Mouse (Mus musculus) layer of hippocampus, postnatal 14 days (tissue): ENCODE results near the gene Ak6. TPM values are rescaled to one million over a fixed set of nuclear protein-coding genes. Genes with fewer than 3 reads are reported as not detected.

Experiments used
- DNase-seq, 2 experiments: peaks; one replicate each; pipeline ENCODE4 v3.0.0; 2021 to 2022; ENCODE audit warnings: low spot score in 2 of 2, mixed read lengths in 1 of 2
- total RNA-seq, 2 experiments: library from RNA; stranded (reverse); gene quantifications; 2 replicates each; pipeline ENCODE4 v1.2.3; 2021

The Ak6 gene
- total RNA-seq, 2 experiments from 2014 or later = 91.5 to 100.0 TPM

DNA sequence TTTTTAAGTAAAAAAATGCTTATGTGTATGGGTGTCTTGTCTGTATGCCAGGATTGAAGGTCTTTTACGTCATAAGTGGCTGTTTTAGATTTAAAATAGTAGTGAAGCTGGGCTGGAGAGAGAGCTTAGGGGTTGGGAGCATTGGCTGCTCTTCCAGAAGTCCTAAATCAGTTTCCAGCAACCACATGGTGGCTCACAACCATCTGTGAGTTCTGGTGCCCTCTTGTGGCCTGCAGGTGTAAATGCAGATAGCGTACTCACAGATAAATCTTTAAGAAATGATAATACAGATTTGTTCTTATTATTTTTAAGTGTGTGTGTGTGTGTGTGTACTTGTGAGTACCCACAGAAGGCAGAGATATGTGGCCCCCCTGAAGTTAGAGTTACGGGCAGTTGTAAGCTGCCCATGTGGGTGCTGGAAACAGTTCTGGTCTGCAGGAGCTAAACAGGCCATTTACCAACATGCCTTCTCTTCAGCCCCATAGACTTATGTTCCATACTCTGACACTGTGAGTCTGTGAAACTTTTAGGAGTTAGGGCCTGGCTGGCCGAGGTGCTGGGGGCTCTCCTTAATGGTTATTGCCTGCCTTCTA is 9.2 kb downstream of the Ak6 start:
- peak; percentile 22 to 44 for DNase-seq

DNA sequence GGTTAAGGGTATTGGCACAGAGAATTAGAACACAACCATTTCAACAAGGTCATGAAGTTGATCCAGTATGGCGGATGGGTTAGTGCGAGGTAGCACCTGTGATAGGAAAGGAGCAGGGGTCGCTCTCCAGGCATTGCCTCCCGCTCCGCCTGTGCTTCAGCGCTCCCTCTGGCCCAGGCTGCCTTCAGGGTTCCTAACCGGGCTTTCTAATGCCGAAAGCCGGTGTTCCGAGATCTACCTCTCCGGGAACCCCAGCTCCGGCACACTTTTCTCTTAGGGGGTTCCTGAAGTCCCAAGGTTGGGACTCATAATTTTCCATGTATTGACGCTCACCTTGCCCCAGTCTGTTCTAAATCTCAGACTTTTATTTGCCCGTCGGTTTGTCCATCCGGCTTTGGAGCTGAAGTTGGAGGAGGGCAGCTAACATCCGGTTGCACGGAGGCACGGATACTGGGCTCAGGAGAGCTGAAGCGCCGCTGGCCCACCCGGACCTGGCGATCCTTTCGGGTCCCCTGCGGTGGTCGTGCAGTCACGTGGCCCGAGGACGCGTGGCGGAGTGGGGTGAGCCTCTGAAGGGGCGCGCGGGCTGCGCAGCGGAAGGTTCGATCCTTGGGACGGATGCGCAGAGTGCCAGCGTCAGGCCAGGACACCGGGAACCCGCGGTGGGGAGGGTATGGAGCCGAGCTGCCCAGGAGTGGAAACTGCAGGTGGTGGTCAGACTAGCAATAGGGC is 18.7 kb downstream of the Ak6 start, which contains the start of gene Ccdc125:
TSS of gene Ccdc125 (plus strand) at position 427 of the 732 bp plus-strand sequence.
- DNase-seq = no peak

GRCm38 (mm10) chr13:100670181-100670741 is 19.5 kb downstream of the Ak6 start:
- no peak for DNase-seq

- no peak for DNase-seq
Measured at GRCm38 (mm10) chr13:100675936-100676635, 25.3 kb downstream of the Ak6 start.

GRCm38 (mm10) chr13:100681615-100682014 is 30.8 kb downstream of the Ak6 start:
- no peak for DNase-seq

- DNase-seq = no peak
Measured at GRCm38 (mm10) chr13:100682837-100683236, 32.1 kb downstream of the Ak6 start.

DNA sequence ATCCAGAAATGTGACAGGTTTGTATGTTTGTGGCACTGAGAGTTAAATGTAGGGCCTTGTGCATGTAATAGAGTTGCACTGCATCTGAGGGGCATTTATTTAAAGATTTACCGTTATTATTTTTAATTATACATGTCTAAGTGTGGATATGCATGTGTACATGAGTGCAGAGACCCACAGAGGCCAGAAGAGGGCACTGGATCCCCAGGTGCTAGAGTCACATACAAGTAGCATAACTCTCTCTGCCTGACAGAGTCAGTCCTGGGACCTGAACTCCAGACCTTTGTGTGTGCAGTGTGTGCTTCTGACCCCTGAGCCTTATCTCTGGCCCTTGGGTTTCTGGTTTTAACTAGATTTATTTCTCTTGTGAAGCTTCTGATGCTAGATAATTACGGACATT is 33.6 kb downstream of the Ak6 start:
- no peak for DNase-seq

DNA sequence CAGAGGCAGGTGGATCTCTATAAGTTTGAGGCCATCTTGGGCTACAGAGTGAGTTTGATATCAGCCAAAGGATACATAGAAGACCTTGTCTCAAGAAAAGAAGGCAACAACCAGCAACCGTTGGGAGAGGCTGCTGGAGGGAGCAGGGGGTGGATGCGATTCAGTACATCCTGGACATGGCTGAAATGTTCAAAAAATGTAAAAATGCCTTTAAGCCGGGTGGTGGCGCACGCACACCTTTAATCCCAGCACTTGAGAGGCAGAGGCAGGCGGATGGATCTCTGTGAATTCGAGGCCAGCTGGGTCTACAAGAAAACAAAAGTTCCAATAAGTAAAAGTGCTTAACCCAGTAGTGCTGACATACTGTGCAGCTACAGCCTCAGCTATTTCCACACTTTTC is 36.7 kb downstream of the Ak6 start:
- no peak for DNase-seq

DNA sequence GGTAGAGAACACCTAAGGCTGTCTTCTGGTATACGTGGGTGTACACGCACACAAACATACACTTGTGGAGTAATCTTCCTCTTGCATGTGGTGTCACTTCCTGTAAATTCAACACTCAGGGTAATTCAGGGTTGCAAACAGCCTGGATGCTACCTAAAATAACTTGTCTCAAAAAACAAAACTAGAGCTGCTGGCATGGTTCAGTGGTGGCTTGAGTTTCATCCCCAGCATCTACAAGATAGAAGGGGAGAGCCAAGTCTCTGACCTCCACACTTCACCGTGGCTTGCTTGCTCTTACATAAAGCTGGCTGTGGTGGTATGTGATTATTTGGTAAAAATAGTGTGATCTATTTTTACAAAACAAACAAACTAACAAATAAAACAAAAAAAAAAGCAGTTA is 46.8 kb downstream of the Ak6 start:
- DNase-seq = no peak

GRCm38 (mm10) chr13:100698866-100699265 is 48.1 kb downstream of the Ak6 start:
- DNase-seq = no peak

GRCm38 (mm10) chr13:100703468-100703867 is 52.7 kb downstream of the Ak6 start:
- no peak for DNase-seq

DNA sequence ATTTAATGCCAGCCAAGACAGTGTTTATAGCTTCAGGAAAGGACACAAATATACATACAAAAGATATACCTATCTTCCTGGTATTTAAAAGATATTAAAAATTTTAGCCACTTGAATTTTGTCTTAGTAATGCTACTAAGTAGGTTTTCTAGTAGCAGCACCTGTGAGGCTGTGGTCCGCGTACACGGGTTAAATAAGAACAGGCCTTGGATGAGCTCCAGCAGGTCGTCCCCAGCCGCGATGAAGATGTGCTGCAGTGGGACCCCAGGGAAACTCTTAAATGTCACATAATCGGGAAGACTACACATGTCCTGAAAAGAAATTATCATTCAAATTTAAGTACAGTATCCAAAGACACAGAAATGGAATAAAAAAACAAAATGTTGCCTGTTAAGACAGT is 55.4 kb downstream of the Ak6 start:
- DNase-seq = no peak

GRCm38 (mm10) chr13:100715467-100715866 is 64.7 kb downstream of the Ak6 start:
- no peak for DNase-seq

Other genes with a start within 250 kb of the Ak6 start
- gene Naip1, start 198.1 kb upstream of the Ak6 start, total RNA-seq = under 1 TPM; 0.14 TPM
- gene Gtf2h2, start 158.4 kb upstream of the Ak6 start, total RNA-seq = 10 to 100 TPM; 41.6 to 42.2 TPM
- 10 to 100 TPM; 11.9 to 16.4 TPM for gene Ocln, start 98.3 kb upstream of the Ak6 start, total RNA-seq
- gene Marveld2, start 34.0 kb upstream of the Ak6 start, total RNA-seq = 1 to 10 TPM; 1.7 to 2.0 TPM
- gene Rad17, start 72 bp downstream of the Ak6 start, total RNA-seq = 10 to 100 TPM; 12.0 to 13.2 TPM
- 10 to 100 TPM; 23.6 to 26.5 TPM for gene Taf9, start 600 bp downstream of the Ak6 start, total RNA-seq
- gene Ccdc125, start 18.7 kb downstream of the Ak6 start, total RNA-seq = under 1 TPM; 0.36 to 0.53 TPM
- 10 to 100 TPM; 35.7 to 37.0 TPM for gene Cdk7, start 80.0 kb downstream of the Ak6 start, total RNA-seq
- 10 to 100 TPM; 49.0 to 58.9 TPM for gene Mrps36, start 93.7 kb downstream of the Ak6 start, total RNA-seq
- 1 to 10 TPM in 1 of 2 experiments, under 1 TPM in 1; 0.81 to 1.3 TPM for gene Cenph, start 124.9 kb downstream of the Ak6 start, total RNA-seq
- gene Ccnb1, start 135.6 kb downstream of the Ak6 start, total RNA-seq = 1 to 10 TPM; 3.5 to 3.6 TPM
- 10 to 100 TPM; 35.3 to 37.4 TPM for gene Slc30a5, start 182.4 kb downstream of the Ak6 start, total RNA-seq